Mouse (Mus musculus) myocyte (in vitro differentiated cells): Measurements from ENCODE around the gene Exog. TPM values are rescaled to one million over a fixed set of nuclear protein-coding genes. Genes with fewer than 3 reads are reported as not detected.

Source experiments
- H3K27me3 ChIP-seq: one replicate; pipeline ENCODE4 v1.6.1; 2011; ENCODE audit not compliant: control insufficient read depth, insufficient read depth, insufficient read length
- H3K36me3 ChIP-seq: one replicate; pipeline ENCODE4 v1.6.1; 2011; ENCODE audit not compliant: control insufficient read depth, insufficient read depth
- H3K4me2 ChIP-seq: one replicate; pipeline ENCODE4 v1.6.1; 2011; ENCODE audit warnings: low read depth, control low read depth
- H3K4me3 ChIP-seq: one replicate; pipeline ENCODE4 v1.5.1; 2011; ENCODE audit warnings: mild to moderate bottlenecking, control low read depth, moderate library complexity
- H3K79me2 ChIP-seq: one replicate; pipeline ENCODE4 v1.6.1; 2011; ENCODE audit not compliant: control insufficient read depth, insufficient read depth
- H3ac ChIP-seq: one replicate; pipeline ENCODE4 v1.6.1; 2011; ENCODE audit not compliant: control insufficient read depth, insufficient read length
- E2F4 ChIP-seq: IDR thresholded peaks from one replicate; pipeline ENCODE4 v1.6.1; 2011; ENCODE audit warnings: mild to moderate bottlenecking, control low read depth, moderate library complexity; ENCODE audit not compliant: insufficient read depth
- MYOD1 ChIP-seq, 3 experiments: IDR thresholded peaks; one replicate each; pipeline ENCODE4 v1.6.1; 2011; ENCODE audit warnings: control low read depth in 2 of 3, low read depth in 2 of 3, mild to moderate bottlenecking in 2 of 3, moderate library complexity in 1 of 3; ENCODE audit not compliant: insufficient read length in 2 of 3, control insufficient read depth in 1 of 3
- MYOG ChIP-seq, 3 experiments: IDR thresholded peaks; one replicate each; pipeline ENCODE4 v1.6.1; 2011; ENCODE audit warnings: control low read depth in 2 of 3, low read depth in 2 of 3, mild to moderate bottlenecking in 2 of 3; ENCODE audit not compliant: insufficient read length in 2 of 3, control insufficient read depth in 1 of 3, insufficient read depth in 1 of 3
- POLR2A ChIP-seq: IDR thresholded peaks from one replicate; pipeline ENCODE4 v1.6.1; 2011; ENCODE audit warnings: low read depth, mild to moderate bottlenecking, control low read depth, moderate library complexity; ENCODE audit not compliant: insufficient read length
- POLR2AphosphoS2 ChIP-seq: IDR thresholded peaks from one replicate; pipeline ENCODE4 v1.6.1; 2011; ENCODE audit warnings: low read depth, control low read depth; ENCODE audit not compliant: insufficient read length
- REST ChIP-seq: IDR thresholded peaks from one replicate; pipeline ENCODE4 v1.6.1; 2011; ENCODE audit warnings: mild to moderate bottlenecking, control low read depth, moderate library complexity; ENCODE audit not compliant: insufficient read depth, insufficient read length
- SRF ChIP-seq: IDR thresholded peaks from one replicate; pipeline ENCODE4 v1.6.1; 2011; ENCODE audit warnings: low read depth; ENCODE audit not compliant: control insufficient read depth, insufficient read length
- TCF3 ChIP-seq: IDR thresholded peaks from one replicate; pipeline ENCODE4 v1.6.1; 2011; ENCODE audit warnings: low read depth, control low read depth; ENCODE audit not compliant: insufficient read length
- USF1 ChIP-seq: IDR thresholded peaks from one replicate; pipeline ENCODE4 v1.6.1; 2011; ENCODE audit warnings: low read depth, mild to moderate bottlenecking, control low read depth, moderate library complexity
- polyA plus RNA-seq: library from polyadenylated mRNA; unstranded; fragments of >200 nt; fragmentation: generic; extraction: Trizol; gene quantifications from one replicate; pipeline ENCODE4 v1.2.1, GENCODE M21; 2012; ENCODE audit warnings: missing spikeins

The Exog gene
- polyA plus RNA-seq, 1 experiment = 4.0 TPM

GRCm38 (mm10) chr9:119513816-119514215 is 69.1 kb downstream of the Exog start:
- Histone ChIP-seq H3K27me3 (no peaks in the 10 kb centered on the region), H3K36me3 (no peaks in the 10 kb centered on the region), H3K4me2 (no peak overlapping the region), H3K4me3 (no peak overlapping the region), H3ac (no peak overlapping the region), H3K79me2 (no peaks in the 10 kb centered on the region)
- TF ChIP-seq SRF (no peak), MYOD1 (IDR thresholded peaks at IDR 0.05; ENCODE audit: control insufficient read depth in 1 of 3, insufficient read length in 2 of 3, low read depth in 2 of 3) (no peak), TCF3 (no peak)

- no peak overlapping the region for H3K4me3 ChIP-seq
- H3K36me3 ChIP-seq = no peaks in the 10 kb centered on the region
- no peaks in the 10 kb centered on the region for H3K27me3 ChIP-seq
- no peak for TF ChIP-seq SRF
- no peak for TF ChIP-seq POLR2A
- TF ChIP-seq USF1 = no peak
- no peak for TF ChIP-seq MYOD1 (IDR thresholded peaks at IDR 0.05; ENCODE audit: control insufficient read depth in 1 of 3, insufficient read length in 2 of 3, low read depth in 2 of 3)
- TF ChIP-seq POLR2AphosphoS2 = no peak
- TF ChIP-seq E2F4 = no peak
- no peak for TF ChIP-seq MYOG (IDR thresholded peaks at IDR 0.05; ENCODE audit: control insufficient read depth in 1 of 3, insufficient read depth in 1 of 3, insufficient read length in 2 of 3, low read depth in 2 of 3)
- no peak for TF ChIP-seq TCF3
- no peak for TF ChIP-seq REST
- no peak overlapping the region for H3ac ChIP-seq
- no peak overlapping the region for H3K4me2 ChIP-seq
- H3K79me2 ChIP-seq = no peaks in the 10 kb centered on the region
These were observed 70.2 kb downstream of the Exog start for GRCm38 (mm10) chr9:119514986-119515385.

Other genes starting within 250 kb of the Exog start
- gene Slc22a13, start 235.8 kb upstream of the Exog start, polyA plus RNA-seq = not detected
- gene Oxsr1, start 122.5 kb upstream of the Exog start, polyA plus RNA-seq = 13.5 TPM
- gene Acaa1a, start 105.3 kb upstream of the Exog start, polyA plus RNA-seq = 61.7 TPM
- 16.0 TPM for gene Myd88, start 103.5 kb upstream of the Exog start, polyA plus RNA-seq
- 1.7 TPM for gene Xylb, start 87.6 kb upstream of the Exog start, polyA plus RNA-seq
- not detected for gene Slc22a14, start 79.4 kb upstream of the Exog start, polyA plus RNA-seq
- 1.8 TPM for gene Acvr2b, start 42.8 kb upstream of the Exog start, polyA plus RNA-seq
- 30.6 TPM for gene Scn5a, start 134.1 kb downstream of the Exog start, polyA plus RNA-seq